Mouse (Mus musculus) megakaryocyte, embryonic 14.5 days (primary cell): ENCODE data around the gene Pde4d.

Experiments used
- FLI1 ChIP-seq: IDR thresholded peaks from 2 replicates; pipeline ENCODE4 v1.6.1; 2012; ENCODE audit warnings: low read length, inconsistent platforms, mixed read lengths
- GATA1 ChIP-seq: IDR thresholded peaks from 3 replicates; pipeline ENCODE4 v1.6.1; 2012; ENCODE audit warnings: mixed read lengths, low read length, inconsistent platforms, borderline replicate concordance

DNA sequence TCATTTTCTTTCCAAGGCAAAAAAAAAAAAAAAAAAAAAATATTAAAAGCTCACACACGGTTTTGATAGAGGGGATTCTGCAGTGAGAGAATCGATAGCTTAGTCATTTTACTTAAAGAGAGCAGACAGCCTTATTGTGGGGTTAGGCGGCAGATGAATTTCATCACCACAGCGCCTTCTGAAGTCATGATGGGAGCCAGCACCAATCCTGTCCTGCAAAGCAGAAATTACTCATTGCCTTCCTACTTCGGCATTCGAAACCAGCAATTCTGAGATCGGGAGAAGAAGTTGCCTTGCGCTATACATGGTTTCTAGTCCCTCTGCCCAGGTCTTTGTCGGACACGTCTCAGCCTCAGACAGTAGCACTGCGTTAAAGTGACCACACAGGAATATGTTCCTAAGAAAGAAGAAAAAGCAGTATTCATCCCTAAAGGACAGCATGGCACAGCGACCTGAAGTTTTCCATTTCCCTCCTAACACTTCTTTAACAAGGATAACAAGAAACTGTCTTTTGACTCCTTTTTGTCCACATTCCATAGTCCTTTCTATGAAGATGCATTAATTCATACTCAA is 991.7 kb downstream of the Pde4d start:
- TF ChIP-seq GATA1 (no peak), FLI1 (no peak)
